Mouse (Mus musculus): ENCODE results near the gene Rbks. TPM values are rescaled to one million over a fixed set of nuclear protein-coding genes. Genes with fewer than 3 reads are reported as not detected.
"Not testable (repeated sequence)": the region's sequence is repeated elsewhere in the genome, so short reads cannot be mapped to it uniquely, and the experiment has no call there.

Rbks gene
- polyA plus RNA-seq, 1 experiment from 2014 or later = 4.2 TPM

GRCm38 (mm10) chr5:31644272-31644671, 53.2 kb downstream of the Rbks start:
- H3K4me1 ChIP-seq = 0 out of 2 replicates have a peak, but pooled peaks cover 5% of the 10 kb centered on the region
- ATAC-seq (ENCODE audit: insufficient number of reproducible peaks, low FRiP score, low TSS enrichment, low read depth) = no peak
- no peaks in the 10 kb centered on the region for H3K36me3 ChIP-seq
- H3K27me3 ChIP-seq = no peaks in the 10 kb centered on the region
- no peaks in the 10 kb centered on the region for H3K9me3 ChIP-seq (replicated peaks)
- H3K4me3 ChIP-seq (replicated peaks) = no peak overlapping the region
- no peak overlapping the region for H3K9ac ChIP-seq
- peak overlapping the region; percentile 59 for H3K27ac ChIP-seq (replicated peaks)
- H3K4me2 ChIP-seq (replicated peaks) = no peak overlapping the region
- 77% methylated on average over 4 of the region's 4 CpGs for WGBS

GRCm38 (mm10) chr5:31642300-31642699, 55.1 kb downstream of the Rbks start:
- 89% methylated on average over 3 of the region's 3 CpGs for WGBS
- no peak for ATAC-seq (ENCODE audit: insufficient number of reproducible peaks, low FRiP score, low TSS enrichment, low read depth)
- H3K4me1 ChIP-seq = 0 out of 2 replicates have a peak, but pooled peaks cover 5% of the 10 kb centered on the region

GRCm38 (mm10) chr5:31640542-31640941, 56.9 kb downstream of the Rbks start:
- WGBS = 90% methylated on average over 2 of the region's 2 CpGs
- no peaks in the 10 kb centered on the region for H3K9me3 ChIP-seq (replicated peaks)
- no peak for ATAC-seq (ENCODE audit: insufficient number of reproducible peaks, low FRiP score, low TSS enrichment, low read depth)
- no peak overlapping the region for H3K4me3 ChIP-seq (replicated peaks)
- H3K4me1 ChIP-seq = 0 out of 2 replicates have a peak, but pooled peaks cover 10% of the 10 kb centered on the region
- H3K9ac ChIP-seq = no peak overlapping the region
- no peak overlapping the region for H3K4me2 ChIP-seq (replicated peaks)
- no peaks in the 10 kb centered on the region for H3K27me3 ChIP-seq
- H3K36me3 ChIP-seq = no peaks in the 10 kb centered on the region
- H3K27ac ChIP-seq (replicated peaks) = no peak overlapping the region

More at GRCm38 (mm10) chr5:31642300-31642699, 55.1 kb downstream of the Rbks start:
- Histone ChIP-seq H3K36me3 (no peaks in the 10 kb centered on the region), H3K9me3 (replicated peaks) (no peaks in the 10 kb centered on the region), H3K4me3 (replicated peaks) (no peak overlapping the region), H3K27ac (replicated peaks) (no peak overlapping the region), H3K4me2 (replicated peaks) (no peak overlapping the region), H3K27me3 (no peaks in the 10 kb centered on the region), H3K9ac (no peak overlapping the region)

- Histone ChIP-seq H3K4me1 (peaks cover 22% of the 10 kb centered on the region; the same call in 1 of the 2 replicates), H3K27ac (replicated peaks) (no peak overlapping the region), H3K4me3 (replicated peaks) (no peak overlapping the region), H3K27me3 (no peaks in the 10 kb centered on the region), H3K36me3 (no peaks in the 10 kb centered on the region), H3K9me3 (replicated peaks) (no peaks in the 10 kb centered on the region), H3K9ac (no peak overlapping the region), H3K4me2 (replicated peaks) (no peak overlapping the region)
- ATAC-seq (ENCODE audit: insufficient number of reproducible peaks, low FRiP score, low TSS enrichment, low read depth) = no peak
- WGBS = 69% methylated on average over 9 of the region's 9 CpGs
Measured at GRCm38 (mm10) chr5:31636636-31637253, 60.7 kb downstream of the Rbks start.

- no peak for ATAC-seq (ENCODE audit: insufficient number of reproducible peaks, low FRiP score, low TSS enrichment, low read depth)
- H3K36me3 ChIP-seq = no peaks in the 10 kb centered on the region
- H3K9me3 ChIP-seq (replicated peaks) = no peaks in the 10 kb centered on the region
- H3K4me1 ChIP-seq = peaks cover 34% of the 10 kb centered on the region
- WGBS = 64% methylated on average over 5 of the region's 5 CpGs
- no peaks in the 10 kb centered on the region for H3K27me3 ChIP-seq
- H3K4me2 ChIP-seq (replicated peaks) = no peak overlapping the region
- no peak overlapping the region for H3K9ac ChIP-seq
- no peak overlapping the region for H3K4me3 ChIP-seq (replicated peaks)
- H3K27ac ChIP-seq (replicated peaks) = no peak overlapping the region
Measured at GRCm38 (mm10) chr5:31634679-31635078, 62.7 kb downstream of the Rbks start.

- Histone ChIP-seq H3K27ac (replicated peaks) (no peak overlapping the region), H3K27me3 (no peaks in the 10 kb centered on the region), H3K4me2 (replicated peaks) (no peak overlapping the region), H3K9me3 (replicated peaks) (no peaks in the 10 kb centered on the region), H3K36me3 (no peaks in the 10 kb centered on the region), H3K9ac (no peak overlapping the region), H3K4me3 (replicated peaks) (no peak overlapping the region), H3K4me1 (peaks cover 38% of the 10 kb centered on the region)
- no peak for ATAC-seq (ENCODE audit: insufficient number of reproducible peaks, low FRiP score, low TSS enrichment, low read depth)
- WGBS = 56% methylated on average over 4 of the region's 4 CpGs
Measured at GRCm38 (mm10) chr5:31634161-31634560, 63.3 kb downstream of the Rbks start.

GRCm38 (mm10) chr5:31631169-31631568, 66.3 kb downstream of the Rbks start:
- Histone ChIP-seq H3K4me1 (peaks cover 54% of the 10 kb centered on the region), H3K27ac (replicated peaks) (peak overlapping the region; percentile 86; the same call in 1 of the 2 replicates)
- over 99% methylated on average over 3 of the region's 4 CpGs for WGBS
- H3K4me3 ChIP-seq (replicated peaks); H3K9me3 ChIP-seq (replicated peaks); H3K36me3 ChIP-seq; H3K9ac ChIP-seq; ATAC-seq (ENCODE audit: insufficient number of reproducible peaks, low FRiP score, low TSS enrichment, low read depth); H3K27me3 ChIP-seq; H3K4me2 ChIP-seq (replicated peaks): not testable (repeated sequence)

GRCm38 (mm10) chr5:31630064-31630463, 67.4 kb downstream of the Rbks start:
- no peak overlapping the region for H3K4me3 ChIP-seq (replicated peaks)
- peak overlapping the region; percentile 86 for H3K27ac ChIP-seq (replicated peaks)
- no peaks in the 10 kb centered on the region for H3K9me3 ChIP-seq (replicated peaks)
- no peak overlapping the region for H3K4me2 ChIP-seq (replicated peaks)
- 2% methylated on average over 5 of the region's 5 CpGs for WGBS
- H3K4me1 ChIP-seq = peaks cover 43% of the 10 kb centered on the region
- H3K9ac ChIP-seq = no peak overlapping the region
- no peaks in the 10 kb centered on the region for H3K36me3 ChIP-seq
- H3K27me3 ChIP-seq = no peaks in the 10 kb centered on the region
- peak; percentile 79 for ATAC-seq (ENCODE audit: insufficient number of reproducible peaks, low FRiP score, low TSS enrichment, low read depth)

GRCm38 (mm10) chr5:31628555-31628954, 68.9 kb downstream of the Rbks start:
- no peak for ATAC-seq (ENCODE audit: insufficient number of reproducible peaks, low FRiP score, low TSS enrichment, low read depth)
- Histone ChIP-seq H3K4me1 (peaks cover 32% of the 10 kb centered on the region), H3K9me3 (replicated peaks) (no peaks in the 10 kb centered on the region), H3K27ac (replicated peaks) (no peak overlapping the region), H3K9ac (no peak overlapping the region), H3K36me3 (no peaks in the 10 kb centered on the region), H3K4me2 (replicated peaks) (no peak overlapping the region), H3K4me3 (replicated peaks) (no peak overlapping the region), H3K27me3 (no peaks in the 10 kb centered on the region)
- 79% methylated on average over 8 of the region's 8 CpGs for whole genome bisulfite sequencing

GRCm38 (mm10) chr5:31627562-31628526, 69.6 kb downstream of the Rbks start:
- Histone ChIP-seq H3K9ac (no peak overlapping the region), H3K27me3 (no peaks in the 10 kb centered on the region), H3K4me3 (replicated peaks) (no peak overlapping the region), H3K4me2 (replicated peaks) (no peak overlapping the region), H3K4me1 (peaks cover 32% of the 10 kb centered on the region), H3K27ac (replicated peaks) (no peak overlapping the region), H3K9me3 (replicated peaks) (no peaks in the 10 kb centered on the region), H3K36me3 (peaks cover 3% of the 10 kb centered on the region; the same call in 1 of the 2 replicates)
- ATAC-seq (ENCODE audit: insufficient number of reproducible peaks, low FRiP score, low TSS enrichment, low read depth) = no peak
- WGBS = 63% methylated on average over 9 of the region's 9 CpGs

- WGBS = 44% methylated on average over 3 of the region's 3 CpGs
- peaks cover 7% of the 10 kb centered on the region; the same call in 1 of the 2 replicates for H3K36me3 ChIP-seq
- H3K27ac ChIP-seq (replicated peaks) = no peak overlapping the region
- peaks cover 32% of the 10 kb centered on the region for H3K4me1 ChIP-seq
- H3K4me3 ChIP-seq (replicated peaks) = no peak overlapping the region
- H3K9ac ChIP-seq = no peak overlapping the region
- H3K27me3 ChIP-seq = no peaks in the 10 kb centered on the region
- no peak for ATAC-seq (ENCODE audit: insufficient number of reproducible peaks, low FRiP score, low TSS enrichment, low read depth)
- H3K4me2 ChIP-seq (replicated peaks) = no peak overlapping the region
- no peaks in the 10 kb centered on the region for H3K9me3 ChIP-seq (replicated peaks)
Measured at GRCm38 (mm10) chr5:31627117-31627516, 70.3 kb downstream of the Rbks start.

Measured in embryonic facial prominence, embryonic 15.5 days (tissue).